In the genomic region with DNA sequence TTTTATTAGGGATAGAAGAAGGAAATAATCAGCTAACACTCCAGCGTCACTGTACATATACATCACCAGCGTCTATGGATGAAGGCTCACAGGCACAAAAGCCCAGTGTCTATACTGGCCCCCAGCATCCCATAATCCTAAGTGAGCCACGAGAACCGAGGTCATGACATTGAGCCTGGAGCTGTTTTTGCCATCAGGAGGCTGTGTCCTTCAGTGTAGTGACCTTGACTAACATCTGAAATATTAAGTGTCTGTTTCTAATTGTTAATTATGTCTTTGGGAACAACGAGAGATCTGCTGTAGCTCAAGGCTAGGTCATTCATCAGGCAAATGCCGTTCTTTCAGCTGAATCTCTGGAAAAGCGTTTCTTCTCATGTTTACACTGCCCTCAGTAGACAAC, we compare ENCODE assay signal across 11 mouse cellular contexts.
"Had no signal": no experiment of that assay in that cellular context is flagged by ENCODE, and none has a peak within 500 bp of the region (broad histone marks: within the 10 kb centered on the region; RNA-seq: fewer than 3 reads in every experiment).

No protein-coding gene starts in this region.

- ATAC-seq: liver, postnatal 0 days; midbrain, embryonic 13.5 days had no signal

- DNase-seq: kidney, adult 9 months; kidney, postnatal 36 days; layer of hippocampus, adult 9-11 months; layer of hippocampus, postnatal 36 days; liver; liver, embryonic 13.5 days; liver, postnatal 0 days; right cerebral cortex, postnatal 14 days; thymus, adult 2 months; thymus, postnatal 25 days had no signal
